Mouse (Mus musculus) heart, postnatal 0 days (tissue): ENCODE data around the gene Ocel1.

Experiments used
- CTCF ChIP-seq: IDR thresholded peaks from 2 replicates; pipeline ENCODE4 v1.5.1; 2016; ENCODE audit warnings: antibody characterized with exemption, control low read depth, low read depth
- EP300 ChIP-seq: IDR thresholded peaks from 2 replicates; pipeline ENCODE4 v1.6.1; 2016; ENCODE audit warnings: antibody characterized with exemption, low read depth

GRCm38 (mm10) chr8:71371236-71371848, at the start of gene Ocel1:
- TF ChIP-seq CTCF (peak; percentile 82), EP300 (peak; percentile 83; the same call in 1 of the 2 replicates)
